38 mouse cellular contexts compared by ENCODE assay signal in genomic region chr4:133607284-133607683, GRCm38 (mm10). TPM values are rescaled to one million over a fixed set of nuclear protein-coding genes. Genes with fewer than 3 reads are reported as not detected.
A peak's percentile ranks its signal among the peaks of the same experiment; 100 is the strongest.
DNase-seq lines count a peak whose midpoint lies in the region; ATAC-seq lines count a peak whose summit lies in the region.
"Had no signal": no experiment of that assay in that cellular context is flagged by ENCODE, and none has a peak within 500 bp of the region (broad histone marks: within the 10 kb centered on the region; RNA-seq: fewer than 3 reads in every experiment).

No protein-coding gene starts in this region.

- no peak overlapping the region for H3K9ac ChIP-seq in embryonic facial prominence, embryonic 12.5 days
- no peak overlapping the region for H3K9ac ChIP-seq in ES-E14 (ENCODE audit: insufficient read depth, low read depth, low read length, poor library complexity, severe bottlenecking)
- 0 out of 2 replicates have a peak overlapping the region, but pooled peaks have one; percentile 10 for H3K9ac ChIP-seq in intestine, embryonic 16.5 days (ENCODE audit: low read depth, low read length)
- H3K9ac ChIP-seq in stomach, embryonic 16.5 days (ENCODE audit: low read length), result peak overlapping the region; percentile 55
- no peak overlapping the region for H3K9ac ChIP-seq in midbrain, embryonic 13.5 days (replicated peaks)
- H3K9ac ChIP-seq: forebrain, embryonic 15.5 days; hindbrain, embryonic 13.5 days; kidney, embryonic 15.5 days; liver, embryonic 12.5 days; liver, postnatal 0 days had no signal

- H3K27me3 ChIP-seq in embryonic facial prominence, embryonic 12.5 days, result peaks cover 14% of the 10 kb centered on the region
- peaks cover 13% of the 10 kb centered on the region for H3K27me3 ChIP-seq in embryonic facial prominence, embryonic 10.5 days (replicated peaks; ENCODE audit: low read depth, poor library complexity, severe bottlenecking)
- peaks cover 4% of the 10 kb centered on the region; the same call in 1 of the 2 replicates for H3K27me3 ChIP-seq in intestine, embryonic 16.5 days (replicated peaks; ENCODE audit: control insufficient read depth, insufficient read depth, low read length)
- no peaks in the 10 kb centered on the region for H3K27me3 ChIP-seq in stomach, embryonic 16.5 days (ENCODE audit: control insufficient read depth, insufficient read depth, low read length)
- peaks cover 12% of the 10 kb centered on the region for H3K27me3 ChIP-seq in midbrain, embryonic 13.5 days
- H3K27me3 ChIP-seq: CH12.LX; megakaryocyte, embryonic 14.5 days had no signal

- in situ Hi-C loops in ES-E14 (cut with MboI; ENCODE audit: low sequenced_read_pairs in 2 of 2, unreplicated experiment in 2 of 2), result no loop called here

- H3K4me2 ChIP-seq in embryonic facial prominence, embryonic 12.5 days (replicated peaks), result no peak overlapping the region
- H3K4me2 ChIP-seq in intestine, embryonic 16.5 days (ENCODE audit: low read depth, low read length), result no peak overlapping the region
- no peak overlapping the region; the same call in 1 of the 2 replicates for H3K4me2 ChIP-seq in stomach, embryonic 16.5 days (ENCODE audit: low read depth, low read length)
- no peak overlapping the region for H3K4me2 ChIP-seq in midbrain, embryonic 13.5 days (replicated peaks)
- H3K4me2 ChIP-seq: forebrain, embryonic 15.5 days; heart, embryonic 11.5 days; hindbrain, embryonic 13.5 days; kidney, embryonic 15.5 days; liver, embryonic 12.5 days had no signal

- DNase-seq in embryonic facial prominence, embryonic 10.5 days (ENCODE audit: low spot score), result no peak
- DNase-seq in ES-E14 (ENCODE audit: low read depth, low spot score), result no peak
- DNase-seq in layer of hippocampus, postnatal 25 days (ENCODE audit: extremely low spot score in 1 of 2, low spot score in 1 of 2), result no peak
- DNase-seq in cerebellum, adult 11 months, result no peak
- DNase-seq: adrenal gland, postnatal 14 days; cerebellum, adult 18-20 months; cerebellum, postnatal 10 days; gastrocnemius, postnatal 25 days; heart, adult 18-20 months; heart, postnatal 36 days; kidney, adult 18-20 months; kidney, postnatal 25 days; liver, postnatal 0 days; midbrain, embryonic 14.5 days; right cerebral cortex, postnatal 14 days; thymus, adult 2 months; thymus, postnatal 4 days had no signal

- H3K4me1 ChIP-seq in embryonic facial prominence, embryonic 12.5 days, result no peaks in the 10 kb centered on the region
- peaks cover 23% of the 10 kb centered on the region; the same call in 1 of the 2 replicates for H3K4me1 ChIP-seq in embryonic facial prominence, embryonic 10.5 days
- peaks cover 17 to 39% of the 10 kb centered on the region in 2 experiments for H3K4me1 ChIP-seq in ES-E14 (ENCODE audit: control insufficient read depth in 2 of 2, insufficient read depth in 2 of 2, low read length in 2 of 2, poor library complexity in 1 of 2)
- peaks cover 22% of the 10 kb centered on the region for H3K4me1 ChIP-seq in intestine, embryonic 16.5 days (ENCODE audit: control insufficient read depth, insufficient read depth, low read length)
- H3K4me1 ChIP-seq in stomach, embryonic 16.5 days (ENCODE audit: control insufficient read depth, insufficient read depth, low read length), result peaks cover 16% of the 10 kb centered on the region; the same call in 1 of the 2 replicates
- no peaks in the 10 kb centered on the region for H3K4me1 ChIP-seq in midbrain, embryonic 13.5 days (replicated peaks)
- H3K4me1 ChIP-seq: forebrain, embryonic 15.5 days; hindbrain, embryonic 13.5 days had no signal

- WGBS in embryonic facial prominence, embryonic 12.5 days, result 67% methylated on average over 10 of the region's 10 CpGs
- WGBS in embryonic facial prominence, embryonic 10.5 days, result 77% methylated on average over 10 of the region's 10 CpGs
- 59% methylated on average over 10 of the region's 10 CpGs for WGBS in intestine, embryonic 16.5 days
- 63% methylated on average over 10 of the region's 10 CpGs for WGBS in stomach, embryonic 16.5 days
- 84% methylated on average over 10 of the region's 10 CpGs for WGBS in midbrain, embryonic 13.5 days

- no peak for ATAC-seq in embryonic facial prominence, embryonic 12.5 days (ENCODE audit: insufficient number of reproducible peaks, insufficient read depth, low FRiP score, low TSS enrichment)
- ATAC-seq in intestine, embryonic 16.5 days, result peak; percentile 54
- peak; percentile 61; the same call in 1 of the 2 replicates for ATAC-seq in stomach, embryonic 16.5 days (ENCODE audit: insufficient read depth, low FRiP score)
- ATAC-seq in midbrain, embryonic 13.5 days, result no peak
- ATAC-seq: forebrain, embryonic 15.5 days; liver, embryonic 12.5 days; liver, postnatal 0 days had no signal

- H3K27ac ChIP-seq in embryonic facial prominence, embryonic 12.5 days, result 0 out of 2 replicates have a peak overlapping the region, but pooled peaks have one; percentile 11
- H3K27ac ChIP-seq in embryonic facial prominence, embryonic 10.5 days (replicated peaks), result no peak overlapping the region
- 0 out of 2 replicates have a peak overlapping the region, but pooled peaks have one; percentile 15 for H3K27ac ChIP-seq in ES-E14 (ENCODE audit: insufficient read depth, low read depth, low read length, poor library complexity, severe bottlenecking)
- no peak overlapping the region for H3K27ac ChIP-seq in intestine, embryonic 16.5 days (ENCODE audit: low read length)
- peak overlapping the region; percentile 87 for H3K27ac ChIP-seq in stomach, embryonic 16.5 days (ENCODE audit: low read length)
- no peak overlapping the region for H3K27ac ChIP-seq in midbrain, embryonic 13.5 days
- H3K27ac ChIP-seq: forebrain, embryonic 10.5 days; forebrain, embryonic 15.5 days; hindbrain, embryonic 13.5 days; kidney, embryonic 15.5 days; liver, embryonic 12.5 days had no signal

- H3K4me3 ChIP-seq in embryonic facial prominence, embryonic 12.5 days, result no peak overlapping the region
- H3K4me3 ChIP-seq in embryonic facial prominence, embryonic 10.5 days, result no peak overlapping the region
- no peak overlapping the region for H3K4me3 ChIP-seq in ES-E14 (ENCODE audit: insufficient read depth in 1 of 2, low read depth in 1 of 2, low read length in 2 of 2, poor library complexity in 1 of 2, severe bottlenecking in 1 of 2)
- no peak overlapping the region for H3K4me3 ChIP-seq in intestine, embryonic 16.5 days (ENCODE audit: low read length)
- H3K4me3 ChIP-seq in stomach, embryonic 16.5 days (replicated peaks; ENCODE audit: low read length), result no peak overlapping the region
- H3K4me3 ChIP-seq in midbrain, embryonic 13.5 days (replicated peaks), result no peak overlapping the region
- H3K4me3 ChIP-seq: forebrain, embryonic 10.5 days; forebrain, embryonic 15.5 days; hindbrain, embryonic 13.5 days; kidney, embryonic 15.5 days; liver, embryonic 12.5 days; megakaryocyte, embryonic 14.5 days had no signal

- peaks cover 63% of the 10 kb centered on the region for H3K36me3 ChIP-seq in embryonic facial prominence, embryonic 12.5 days
- peaks cover 90% of the 10 kb centered on the region for H3K36me3 ChIP-seq in embryonic facial prominence, embryonic 10.5 days (replicated peaks)
- peaks cover 31% of the 10 kb centered on the region for H3K36me3 ChIP-seq in ES-E14 (ENCODE audit: control insufficient read depth, insufficient read depth, low read length, poor library complexity, severe bottlenecking)
- H3K36me3 ChIP-seq in intestine, embryonic 16.5 days (ENCODE audit: control insufficient read depth, insufficient read depth, low read length), result peaks cover 4% of the 10 kb centered on the region
- peaks cover 16% of the 10 kb centered on the region for H3K36me3 ChIP-seq in stomach, embryonic 16.5 days (ENCODE audit: control insufficient read depth, insufficient read depth, low read length)
- peaks cover 71% of the 10 kb centered on the region for H3K36me3 ChIP-seq in midbrain, embryonic 13.5 days

- H3K9me3 ChIP-seq in embryonic facial prominence, embryonic 12.5 days, result no peaks in the 10 kb centered on the region
- H3K9me3 ChIP-seq in embryonic facial prominence, embryonic 10.5 days, result peaks cover 5% of the 10 kb centered on the region; the same call in 1 of the 2 replicates
- H3K9me3 ChIP-seq in ES-E14 (ENCODE audit: control insufficient read depth, insufficient read depth, low read depth, low read length), result no peaks in the 10 kb centered on the region
- H3K9me3 ChIP-seq in intestine, embryonic 16.5 days (ENCODE audit: control insufficient read depth, low read length), result no peaks in the 10 kb centered on the region
- H3K9me3 ChIP-seq in stomach, embryonic 16.5 days (replicated peaks; ENCODE audit: control insufficient read depth, low read length), result no peaks in the 10 kb centered on the region
- H3K9me3 ChIP-seq in midbrain, embryonic 13.5 days, result 0 out of 2 replicates have a peak, but pooled peaks cover 3% of the 10 kb centered on the region
- H3K9me3 ChIP-seq: forebrain, embryonic 15.5 days had no signal

RNA-seq across cellular contexts. Expression of gene Sfn, which starts 5.3 kb away (rescaled TPM):
- polyA plus RNA-seq in embryonic facial prominence, embryonic 12.5 days (2016; fragmentation: Nextera tagmentation; extraction: Ambion mirVana), result 44.4 and 52.7 TPM in 2 replicates
- polyA plus RNA-seq in embryonic facial prominence, embryonic 10.5 days (2016; fragmentation: Nextera tagmentation; extraction: Ambion mirVana), result 27.6 and 35.7 TPM in 2 replicates
- total RNA-seq in ES-E14 (2012; rRNA removed), result 35.8 and 46.6 TPM in 2 replicates
- polyA plus RNA-seq in intestine, embryonic 16.5 days (2015; fragmentation: Nextera tagmentation; extraction: Ambion mirVana), result 50.1 and 59.9 TPM in 2 replicates
- 339 and 468 TPM in 2 replicates for polyA plus RNA-seq in stomach, embryonic 16.5 days (2015; fragmentation: Nextera tagmentation; extraction: Ambion mirVana)
- total RNA-seq in layer of hippocampus, postnatal 25 days (2021), result 1 to 10 TPM; 1.5 to 1.9 TPM
- polyA plus RNA-seq in midbrain, embryonic 13.5 days (2015; fragmentation: Nextera tagmentation; extraction: Ambion mirVana), result 0.89 and 1.2 TPM in 2 replicates

RNA-seq across cellular contexts. Expression of gene Gpn2, which starts 23.1 kb away (rescaled TPM):
- polyA plus RNA-seq in embryonic facial prominence, embryonic 12.5 days (2016; fragmentation: Nextera tagmentation; extraction: Ambion mirVana), result 20.0 and 23.6 TPM in 2 replicates
- 29.4 and 30.9 TPM in 2 replicates for polyA plus RNA-seq in embryonic facial prominence, embryonic 10.5 days (2016; fragmentation: Nextera tagmentation; extraction: Ambion mirVana)
- 39.5 and 52.6 TPM in 2 replicates for total RNA-seq in ES-E14 (2012; rRNA removed)
- polyA plus RNA-seq in intestine, embryonic 16.5 days (2015; fragmentation: Nextera tagmentation; extraction: Ambion mirVana), result 17.1 and 17.3 TPM in 2 replicates
- 13.8 and 14.3 TPM in 2 replicates for polyA plus RNA-seq in stomach, embryonic 16.5 days (2015; fragmentation: Nextera tagmentation; extraction: Ambion mirVana)
- total RNA-seq in layer of hippocampus, postnatal 25 days (2021), result 10 to 100 TPM; 10.0 to 10.2 TPM
- 20.6 and 23.5 TPM in 2 replicates for polyA plus RNA-seq in midbrain, embryonic 13.5 days (2015; fragmentation: Nextera tagmentation; extraction: Ambion mirVana)

RNA-seq across cellular contexts. Expression of gene Gpatch3, which starts 32.7 kb away (rescaled TPM):
- 11.9 and 13.1 TPM in 2 replicates for polyA plus RNA-seq in embryonic facial prominence, embryonic 12.5 days (2016; fragmentation: Nextera tagmentation; extraction: Ambion mirVana)
- polyA plus RNA-seq in embryonic facial prominence, embryonic 10.5 days (2016; fragmentation: Nextera tagmentation; extraction: Ambion mirVana), result 10.7 and 12.2 TPM in 2 replicates
- total RNA-seq in ES-E14 (2012; rRNA removed), result 14.4 and 19.9 TPM in 2 replicates
- 5.5 and 7.5 TPM in 2 replicates for polyA plus RNA-seq in intestine, embryonic 16.5 days (2015; fragmentation: Nextera tagmentation; extraction: Ambion mirVana)
- polyA plus RNA-seq in stomach, embryonic 16.5 days (2015; fragmentation: Nextera tagmentation; extraction: Ambion mirVana), result 3.9 and 4.2 TPM in 2 replicates
- 1 to 10 TPM; 8.2 to 9.5 TPM for total RNA-seq in layer of hippocampus, postnatal 25 days (2021)
- 7.6 and 7.8 TPM in 2 replicates for polyA plus RNA-seq in midbrain, embryonic 13.5 days (2015; fragmentation: Nextera tagmentation; extraction: Ambion mirVana)

RNA-seq across cellular contexts. Expression of gene Zdhhc18, which starts 42.7 kb away (rescaled TPM):
- 4.5 and 6.2 TPM in 2 replicates for polyA plus RNA-seq in embryonic facial prominence, embryonic 12.5 days (2016; fragmentation: Nextera tagmentation; extraction: Ambion mirVana)
- polyA plus RNA-seq in embryonic facial prominence, embryonic 10.5 days (2016; fragmentation: Nextera tagmentation; extraction: Ambion mirVana), result 2.3 and 3.0 TPM in 2 replicates
- total RNA-seq in ES-E14 (2012; rRNA removed), result 39.0 and 55.8 TPM in 2 replicates
- 1.3 and 1.6 TPM in 2 replicates for polyA plus RNA-seq in intestine, embryonic 16.5 days (2015; fragmentation: Nextera tagmentation; extraction: Ambion mirVana)
- polyA plus RNA-seq in stomach, embryonic 16.5 days (2015; fragmentation: Nextera tagmentation; extraction: Ambion mirVana), result 2.0 and 3.4 TPM in 2 replicates
- 10 to 100 TPM; 33.6 to 39.8 TPM for total RNA-seq in layer of hippocampus, postnatal 25 days (2021)
- polyA plus RNA-seq in midbrain, embryonic 13.5 days (2015; fragmentation: Nextera tagmentation; extraction: Ambion mirVana), result 3.5 and 4.1 TPM in 2 replicates

RNA-seq across cellular contexts. Expression of gene Nr0b2, which starts 54.1 kb away (rescaled TPM):
- polyA plus RNA-seq in embryonic facial prominence, embryonic 12.5 days (2016; fragmentation: Nextera tagmentation; extraction: Ambion mirVana), result not detected in 2 replicates
- 0.17 TPM in 1 of 2 replicates, not detected in the other for polyA plus RNA-seq in embryonic facial prominence, embryonic 10.5 days (2016; fragmentation: Nextera tagmentation; extraction: Ambion mirVana)
- total RNA-seq in ES-E14 (2012; rRNA removed), result 0.31 and 0.32 TPM in 2 replicates
- polyA plus RNA-seq in intestine, embryonic 16.5 days (2015; fragmentation: Nextera tagmentation; extraction: Ambion mirVana), result 9.2 and 10.3 TPM in 2 replicates
- 6.6 and 7.2 TPM in 2 replicates for polyA plus RNA-seq in stomach, embryonic 16.5 days (2015; fragmentation: Nextera tagmentation; extraction: Ambion mirVana)
- total RNA-seq in layer of hippocampus, postnatal 25 days (2021), result not detected
- polyA plus RNA-seq in midbrain, embryonic 13.5 days (2015; fragmentation: Nextera tagmentation; extraction: Ambion mirVana), result not detected in 2 replicates
- total RNA-seq: CH12.LX; common myeloid progenitor, adult 5-6 weeks; gastrocnemius, adult 18-20 months; gastrocnemius, postnatal 25 days; layer of hippocampus, adult 8-10 months; left cerebral cortex, postnatal 10 days; monocyte, adult 5-6 weeks had no signal
- polyA plus RNA-seq: C2C12; forebrain, embryonic 10.5 days; forebrain, embryonic 15.5 days; frontal cortex, adult 2 months; hindbrain, embryonic 13.5 days; limb, embryonic 11.5 days; midbrain, embryonic 14.5 days; neural tube, embryonic 14.5 days had no signal

Comparison
In these comparisons a context has a peak if more than half of its experiments do, and no peak if none do; other contexts are left out.
1. H3K27ac ChIP-seq: peak in embryonic facial prominence, embryonic 12.5 days (single experiment), ES-E14 (single experiment) and stomach, embryonic 16.5 days (single experiment); none in embryonic facial prominence, embryonic 10.5 days (single experiment), intestine, embryonic 16.5 days (single experiment) and midbrain, embryonic 13.5 days (single experiment).
2. ATAC-seq: peak in intestine, embryonic 16.5 days (single experiment) and stomach, embryonic 16.5 days (single experiment); none in embryonic facial prominence, embryonic 12.5 days (single experiment) and midbrain, embryonic 13.5 days (single experiment).
3. H3K9ac ChIP-seq: peak in intestine, embryonic 16.5 days (single experiment) and stomach, embryonic 16.5 days (single experiment); none in embryonic facial prominence, embryonic 12.5 days (single experiment), ES-E14 (single experiment) and midbrain, embryonic 13.5 days (single experiment).
4. RNA of gene Sfn, which starts 5.3 kb away (polyA plus RNA-seq): 339 to 468 TPM in stomach, embryonic 16.5 days, 50.1 to 59.9 TPM in intestine, embryonic 16.5 days, 44.4 to 52.7 TPM in embryonic facial prominence, embryonic 12.5 days and 27.6 to 35.7 TPM in embryonic facial prominence, embryonic 10.5 days; 0.89 to 1.2 TPM in midbrain, embryonic 13.5 days; every median in the first group is over 10 times any median in the second.